Mouse (Mus musculus) T-helper 17 cell (primary cell): ENCODE measurements around the gene Sgms1.

ENCODE experiments used
- in situ Hi-C, 2 experiments: fragments of 300-600 bp; cut with MboI, MseI; formaldehyde crosslinking; loops; 1 replicate in 1 of 2; 2 replicates in 1 of 2; pipeline ENCODE4 v1.15.1; 2025; ENCODE audit warnings: high pct_unique_total_duplicates in 2 of 2

Sgms1 gene

DNA sequence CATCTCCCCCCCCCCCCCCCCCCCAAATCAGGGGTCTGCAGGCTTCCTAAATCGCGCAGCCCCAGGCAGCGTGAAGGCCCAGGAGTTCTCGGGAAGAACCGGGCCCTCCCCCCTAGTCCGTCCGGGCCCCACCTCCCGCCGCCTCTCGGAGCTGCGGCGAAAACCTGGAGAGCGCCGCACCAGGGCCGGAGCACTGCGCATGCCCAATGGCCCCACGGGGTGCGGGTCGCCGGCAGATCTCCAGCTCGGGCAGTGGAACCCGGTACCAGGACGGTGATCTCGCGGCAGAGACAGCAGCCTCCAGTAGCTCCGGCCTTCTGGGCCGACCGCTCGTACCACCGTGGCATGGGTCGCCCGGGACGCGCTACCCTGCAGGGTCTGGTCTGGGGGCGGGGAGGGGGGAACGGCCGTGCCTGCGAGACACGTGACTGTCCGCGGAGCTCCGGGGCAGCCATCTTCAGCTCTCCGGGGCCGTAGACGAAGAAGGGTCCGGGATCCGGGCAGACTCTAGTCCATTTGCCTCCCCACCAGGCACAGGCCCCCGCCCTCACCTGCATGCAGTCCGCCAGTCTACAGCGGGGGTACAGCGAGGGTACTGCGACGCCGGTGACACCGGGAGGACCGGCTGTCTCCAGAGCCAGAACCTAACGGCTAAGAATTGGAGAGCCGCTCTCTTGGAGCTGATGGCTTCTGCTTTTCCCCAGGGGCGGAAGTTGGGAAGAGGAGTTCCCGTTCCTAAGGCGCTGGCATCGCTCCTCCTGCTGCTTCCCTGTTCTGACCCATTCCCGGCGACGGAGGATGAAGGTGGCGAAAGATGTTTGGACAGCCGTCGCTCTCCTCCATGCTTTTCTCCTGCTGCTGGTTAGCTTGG, at the start of gene Sgms1:
Gene Sgms1 (minus strand): TSS at position 714 of the 871 bp plus-strand sequence.
- in situ Hi-C loops = no loop called here

DNA sequence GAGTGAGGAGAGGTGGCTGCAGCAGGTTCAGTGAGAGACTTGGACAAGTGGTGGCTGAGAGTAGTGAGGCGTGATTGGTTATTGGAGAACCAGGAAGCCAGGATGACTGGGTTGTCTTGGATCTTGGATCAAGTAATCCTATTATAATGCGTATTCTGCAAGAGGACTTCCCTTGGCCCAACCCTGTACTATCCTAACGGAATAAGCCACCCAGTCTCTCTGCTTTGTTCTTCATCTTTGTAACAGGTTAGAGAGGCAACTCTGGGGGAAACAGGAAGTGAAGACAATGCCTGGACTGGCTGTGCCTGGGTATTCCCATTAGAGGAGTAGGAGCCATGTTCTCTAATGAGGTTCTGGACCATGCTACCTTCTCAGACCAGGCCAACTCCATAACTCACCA, 36.3 kb upstream of the Sgms1 start:
- in situ Hi-C loops = no loop called here

DNA sequence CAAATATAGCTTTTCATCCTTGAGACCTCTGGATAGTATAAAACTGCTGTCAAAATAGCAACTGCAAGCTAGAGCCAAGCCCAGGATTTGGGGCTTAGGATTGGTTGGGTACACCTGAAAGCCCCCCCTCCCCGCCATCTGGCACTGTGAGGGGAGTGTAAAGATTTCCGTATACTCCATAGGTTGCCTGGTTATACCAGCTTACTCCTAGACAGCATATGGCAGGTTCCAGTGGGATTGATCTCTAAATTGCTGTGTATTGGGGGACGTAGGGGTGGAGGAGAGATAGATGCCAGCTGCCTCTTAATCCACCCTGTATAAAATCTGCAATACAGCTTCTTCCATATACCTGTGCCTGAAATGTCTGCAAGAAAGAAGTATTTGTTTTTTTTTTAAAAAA, 35.2 kb upstream of the Sgms1 start:
- in situ Hi-C loops = no loop called here

DNA sequence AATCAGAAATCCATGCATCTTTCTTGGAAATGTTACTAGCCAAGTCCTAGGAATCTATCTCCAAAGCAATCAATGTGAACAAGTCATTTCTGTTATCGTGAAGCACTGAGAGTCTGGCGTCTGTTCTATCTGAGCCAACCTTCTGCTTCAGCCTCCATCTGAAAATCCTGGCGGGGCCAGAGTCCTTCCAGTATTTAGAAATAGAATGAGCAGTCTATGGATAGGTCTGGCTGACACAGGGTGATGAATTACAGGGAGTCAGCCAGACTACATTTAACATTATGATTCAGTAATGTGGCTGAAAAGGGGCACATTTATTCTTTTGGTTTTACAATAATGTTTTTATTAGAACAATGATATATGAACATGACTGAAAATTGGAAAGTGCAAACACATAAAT, 29.6 kb upstream of the Sgms1 start:
- in situ Hi-C loops = no loop called here

GRCm38 (mm10) chr19:32416692-32417317, 27.3 kb upstream of the Sgms1 start:
- in situ Hi-C loops = no loop called here

DNA sequence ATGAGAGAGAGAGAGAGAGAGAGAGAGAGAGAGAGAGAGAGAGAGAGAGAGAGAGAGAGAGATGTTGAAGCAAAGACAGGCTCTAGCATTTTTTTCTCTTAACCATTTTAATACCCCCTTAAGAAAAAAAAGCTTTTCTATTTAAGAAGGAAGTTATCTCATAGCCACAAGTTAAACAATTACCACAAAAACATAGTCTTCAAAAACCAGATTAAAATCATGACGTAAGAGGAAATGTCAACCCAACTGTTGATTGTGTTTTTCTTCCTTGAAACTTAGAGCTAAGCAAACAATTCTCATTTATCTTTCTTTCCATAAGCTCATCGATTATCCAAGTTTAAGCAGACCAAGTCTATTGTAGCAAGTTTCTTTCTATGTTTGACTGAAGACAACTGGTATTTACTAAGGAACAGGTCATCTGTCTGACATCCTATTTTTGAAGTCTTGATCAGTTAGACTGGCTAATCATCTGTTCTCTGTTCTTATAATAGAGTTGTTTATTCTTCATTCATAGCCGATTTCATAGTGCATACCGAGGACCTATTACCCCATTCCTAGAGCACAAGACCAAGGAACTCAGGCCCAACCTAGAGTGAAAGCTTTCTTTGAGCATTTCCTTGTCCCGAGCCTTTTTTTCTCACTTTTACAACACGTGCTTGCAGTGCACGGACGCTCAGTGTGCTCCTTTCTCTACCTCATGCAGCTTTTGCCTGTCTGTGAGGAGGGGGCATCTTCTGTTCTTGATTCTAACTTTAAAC, 20.3 kb upstream of the Sgms1 start:
- in situ Hi-C loops = no loop called here

DNA sequence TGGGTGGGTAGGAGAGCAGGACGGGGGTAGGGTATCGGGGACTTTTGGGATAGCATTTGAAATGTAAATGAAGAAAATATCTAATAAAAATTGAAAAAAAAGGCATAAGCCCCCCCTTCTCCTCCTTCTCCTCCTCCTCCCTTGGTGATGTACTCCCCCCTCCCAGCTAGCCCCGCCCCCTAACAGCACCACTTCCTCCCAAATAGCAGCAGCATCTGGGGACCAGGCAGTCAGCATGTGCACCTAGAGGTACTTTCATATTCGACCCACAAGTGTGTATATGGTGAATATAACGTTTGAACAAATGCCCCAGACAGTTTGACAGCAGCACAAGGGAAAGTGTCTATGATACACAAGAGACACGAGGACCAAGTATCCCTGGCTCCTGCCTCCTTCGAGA, 17.2 kb upstream of the Sgms1 start:
- in situ Hi-C loops = no loop called here

DNA sequence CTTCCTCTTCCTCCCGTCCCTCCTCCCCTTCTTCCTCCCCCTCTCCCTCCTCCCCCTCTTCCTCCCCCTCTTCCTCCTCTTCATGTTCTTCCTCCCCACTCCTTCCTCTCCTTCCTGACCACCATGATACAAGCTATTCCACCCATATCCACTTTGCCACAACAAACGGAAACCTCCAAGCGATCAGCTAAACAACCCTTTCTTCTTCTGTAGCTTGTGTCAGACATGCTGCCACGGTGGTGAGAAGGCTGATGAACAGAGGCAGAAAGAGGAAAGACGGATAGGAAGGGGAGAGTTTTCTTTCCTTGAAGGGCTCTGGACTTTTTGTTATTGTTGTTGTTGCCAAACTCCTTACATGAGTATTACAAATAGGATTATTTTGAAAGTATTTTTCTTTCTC, 14.9 kb upstream of the Sgms1 start:
- in situ Hi-C loops = no loop called here

DNA sequence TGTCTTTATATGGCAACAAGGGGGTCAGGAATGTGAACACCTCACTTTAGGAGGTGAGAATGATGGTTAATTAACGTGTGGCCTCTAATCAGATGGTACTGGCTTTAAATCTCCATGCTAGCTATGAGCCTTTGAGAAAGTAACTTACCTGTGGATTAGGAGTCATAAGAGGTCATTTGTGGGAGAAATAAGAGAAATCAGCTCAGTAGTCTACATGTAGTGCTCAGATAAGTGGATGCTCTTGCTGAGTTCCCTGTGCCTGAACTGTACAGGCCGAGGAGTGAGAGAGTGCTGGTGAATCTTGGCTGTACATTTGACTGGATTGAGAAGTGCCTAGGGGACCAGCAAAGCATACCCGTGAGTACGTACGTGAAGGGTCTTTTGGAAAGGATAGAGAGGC, 14.3 kb upstream of the Sgms1 start:
- in situ Hi-C loops = no loop called here

DNA sequence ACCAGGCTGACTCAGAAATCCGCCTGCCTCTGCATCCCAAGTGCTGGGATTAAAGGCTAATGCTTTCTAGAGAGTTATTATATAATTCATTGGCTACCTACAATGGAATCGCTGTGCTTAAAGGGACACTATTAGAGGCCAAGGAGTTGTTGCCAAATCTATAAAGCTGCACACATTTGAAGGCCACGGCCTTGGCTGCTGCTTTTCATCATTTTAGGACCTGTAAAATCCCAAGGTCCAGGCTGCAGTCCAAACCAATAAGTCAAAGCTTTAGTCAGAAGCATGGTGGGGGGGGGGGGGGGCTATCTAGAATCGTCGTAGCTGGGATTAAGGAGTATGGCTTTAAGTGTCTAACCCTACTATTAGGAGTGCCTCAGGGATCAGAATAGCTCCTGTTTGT, 9.0 kb upstream of the Sgms1 start:
- in situ Hi-C loops = no loop called here

DNA sequence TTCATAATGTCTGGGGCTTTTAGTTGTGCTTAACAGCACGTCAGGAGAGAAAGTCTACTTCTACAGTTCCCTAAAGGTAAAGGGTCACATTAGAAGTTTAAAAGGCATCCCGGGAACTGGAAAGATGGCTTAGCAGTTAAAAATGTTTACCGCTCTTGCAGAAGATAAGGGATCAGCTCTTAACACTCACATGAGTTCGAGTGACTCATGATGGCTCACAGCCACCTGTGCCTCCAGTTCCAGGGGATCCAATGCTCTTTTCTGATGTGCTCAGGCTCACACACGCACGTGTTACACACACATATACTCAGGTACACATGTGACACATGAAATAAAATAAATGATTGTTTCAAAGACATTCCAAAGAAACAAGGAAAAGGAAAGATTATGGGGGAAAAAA, 6.8 kb upstream of the Sgms1 start:
- in situ Hi-C loops = no loop called here

GRCm38 (mm10) chr19:32394825-32395224, 5.3 kb upstream of the Sgms1 start:
- in situ Hi-C loops = no loop called here

- in situ Hi-C loops = no loop called here
Observed at GRCm38 (mm10) chr19:32393758-32394450, 4.4 kb upstream of the Sgms1 start.

DNA sequence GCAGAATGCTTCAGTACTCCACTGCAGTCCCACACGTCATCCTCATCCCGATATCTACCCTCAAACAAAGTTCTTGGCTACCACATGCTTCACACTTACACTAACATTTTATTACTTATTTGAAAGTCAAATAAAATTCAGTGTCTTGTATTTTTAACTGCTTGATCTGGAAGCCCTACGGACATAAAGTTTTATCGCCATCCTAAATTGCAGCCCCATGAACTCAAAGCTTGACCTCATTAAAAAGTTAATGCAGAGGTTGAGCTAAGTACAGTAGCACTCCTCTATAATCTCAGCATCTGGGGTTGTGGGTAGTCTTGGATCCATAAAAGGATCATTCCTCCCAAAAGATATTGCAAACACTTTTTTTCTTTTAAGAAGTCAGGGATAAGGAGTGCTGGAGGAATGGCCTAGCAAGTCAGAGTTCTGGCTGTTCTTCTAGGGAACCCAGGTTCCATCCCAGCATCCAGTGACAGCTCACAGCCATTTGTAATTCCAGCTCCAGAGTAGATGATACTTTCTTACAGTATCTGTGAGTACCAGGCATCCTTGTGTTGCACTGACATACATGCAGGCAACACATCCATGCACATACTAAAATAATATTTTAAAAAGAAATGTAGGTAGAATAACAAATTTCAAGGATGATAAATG, 3.7 kb upstream of the Sgms1 start:
- in situ Hi-C loops = no loop called here

- in situ Hi-C loops = no loop called here
Observed at GRCm38 (mm10) chr19:32391441-32391840, 1.9 kb upstream of the Sgms1 start.

GRCm38 (mm10) chr19:32390116-32390515, 602 bp upstream of the Sgms1 start:
- in situ Hi-C loops = no loop called here

- in situ Hi-C loops = no loop called here
Observed at GRCm38 (mm10) chr19:32388191-32388921, 1.2 kb downstream of the Sgms1 start.

GRCm38 (mm10) chr19:32387403-32388190, 1.9 kb downstream of the Sgms1 start:
- in situ Hi-C loops = no loop called here

- in situ Hi-C loops = no loop called here
Observed at GRCm38 (mm10) chr19:32386556-32387402, 2.7 kb downstream of the Sgms1 start.
